Mouse (Mus musculus) liver, embryonic 15.5 days (tissue): ENCODE data around the gene Ccnl1. TPM values are rescaled to one million over a fixed set of nuclear protein-coding genes. Genes with fewer than 3 reads are reported as not detected.

Source experiments
- ATAC-seq: fragments of 200-750 bp; cut with Nextera tagmentation; 2 replicates; pipeline ENCODE4 v1.8.0; 2017; ENCODE audit warnings: moderate number of reproducible peaks, mild to moderate bottlenecking, moderate library complexity; ENCODE audit not compliant: insufficient read depth
- H3K27ac ChIP-seq: fragments of 300-500 bp; sonication (generic); replicated peaks from 2 replicates; pipeline ENCODE4 v1.5.1; 2015; ENCODE audit warnings: mild to moderate bottlenecking, inconsistent platforms
- H3K27me3 ChIP-seq: fragments of 300-500 bp; sonication (generic); 2 replicates; pipeline ENCODE4 v1.6.1; 2015; ENCODE audit warnings: mild to moderate bottlenecking, inconsistent platforms
- H3K36me3 ChIP-seq: fragments of 300-500 bp; sonication (generic); replicated peaks from 2 replicates; pipeline ENCODE4 v1.6.1; 2015; ENCODE audit warnings: moderate library complexity, mild to moderate bottlenecking, inconsistent platforms
- H3K4me1 ChIP-seq: fragments of 300-500 bp; sonication (generic); replicated peaks from 2 replicates; pipeline ENCODE4 v1.6.1; 2015; ENCODE audit warnings: inconsistent platforms
- H3K4me2 ChIP-seq: fragments of 300-500 bp; sonication (generic); 2 replicates; pipeline ENCODE4 v1.6.1; 2015; ENCODE audit warnings: moderate library complexity, mild to moderate bottlenecking, inconsistent platforms
- H3K4me3 ChIP-seq: fragments of 300-500 bp; sonication (generic); replicated peaks from 2 replicates; pipeline ENCODE4 v1.5.1; 2015; ENCODE audit warnings: mild to moderate bottlenecking, inconsistent platforms
- H3K9ac ChIP-seq: fragments of 300-500 bp; sonication (generic); 2 replicates; pipeline ENCODE4 v1.6.1; 2015; ENCODE audit warnings: moderate library complexity, mild to moderate bottlenecking, inconsistent platforms
- H3K9me3 ChIP-seq: fragments of 300-500 bp; sonication (generic); replicated peaks from 2 replicates; pipeline ENCODE4 v1.6.1; 2016; ENCODE audit warnings: inconsistent platforms
- WGBS: fragments of 180-500 bp; shearing (Covaris S2); methylation state at CpG from one replicate; pipeline ENCODE4 v1.1.7; 2015; ENCODE audit warnings: mixed read lengths; ENCODE audit not compliant: insufficient replicate concordance; 5-methylcytosine and 5-hydroxymethylcytosine counted together
- polyA plus RNA-seq: library from polyadenylated mRNA; unstranded; fragments of >200 nt; fragmentation: Nextera tagmentation; extraction: Ambion mirVana; gene quantifications from 2 replicates; pipeline ENCODE4 v1.2.1, GENCODE M21; 2015

Ccnl1 gene
- polyA plus RNA-seq, 1 experiment from 2014 or later: 45.2 TPM

- H3K4me2 ChIP-seq: peak overlapping the region; percentile 73
- under 1% methylated on average over 94 of the region's 94 CpGs for WGBS
- H3K36me3 ChIP-seq: peaks cover 36% of the 10 kb centered on the region
- H3K4me1 ChIP-seq: peaks cover 68% of the 10 kb centered on the region
- peak; percentile 74 for ATAC-seq
- peak overlapping the region; percentile 99 for H3K27ac ChIP-seq
- no peaks in the 10 kb centered on the region for H3K9me3 ChIP-seq
- H3K27me3 ChIP-seq: no peaks in the 10 kb centered on the region
- peak overlapping the region; percentile 100 for H3K9ac ChIP-seq
- H3K4me3 ChIP-seq: peak overlapping the region; percentile 99
Observed at GRCm38 (mm10) chr3:65957271-65958101, 563 bp downstream of the Ccnl1 start.

GRCm38 (mm10) chr3:65954499-65955391, 3.3 kb downstream of the Ccnl1 start:
- WGBS: 60% methylated on average over 8 of the region's 8 CpGs
- H3K27me3 ChIP-seq: no peaks in the 10 kb centered on the region
- no peak overlapping the region for H3K9ac ChIP-seq
- H3K4me3 ChIP-seq: peak overlapping the region; percentile 25; the same call in 1 of the 2 replicates
- ATAC-seq: no peak
- H3K4me2 ChIP-seq: peak overlapping the region; percentile 54
- no peaks in the 10 kb centered on the region for H3K9me3 ChIP-seq
- peaks cover 60% of the 10 kb centered on the region for H3K36me3 ChIP-seq
- peaks cover 49% of the 10 kb centered on the region for H3K4me1 ChIP-seq
- no peak overlapping the region for H3K27ac ChIP-seq

- Histone ChIP-seq H3K9me3 (no peaks in the 10 kb centered on the region), H3K27me3 (no peaks in the 10 kb centered on the region), H3K27ac (no peak overlapping the region), H3K4me2 (no peak overlapping the region), H3K36me3 (peaks cover 81% of the 10 kb centered on the region), H3K4me3 (no peak overlapping the region), H3K9ac (no peak overlapping the region), H3K4me1 (peaks cover 27% of the 10 kb centered on the region)
- ATAC-seq: no peak
- WGBS: 83% methylated on average over 4 of the region's 4 CpGs
Observed at GRCm38 (mm10) chr3:65950831-65951365, 7.2 kb downstream of the Ccnl1 start.

GRCm38 (mm10) chr3:65950304-65950703, 7.7 kb downstream of the Ccnl1 start:
- Histone ChIP-seq H3K9me3 (no peaks in the 10 kb centered on the region), H3K4me3 (no peak overlapping the region), H3K4me1 (peaks cover 25% of the 10 kb centered on the region), H3K27me3 (no peaks in the 10 kb centered on the region), H3K9ac (no peak overlapping the region), H3K36me3 (peaks cover 85% of the 10 kb centered on the region), H3K4me2 (no peak overlapping the region), H3K27ac (no peak overlapping the region)
- no peak for ATAC-seq
- WGBS: 86% methylated on average over 2 of the region's 2 CpGs

- no peak overlapping the region for H3K4me2 ChIP-seq
- H3K4me3 ChIP-seq: no peak overlapping the region
- no peak for ATAC-seq
- peaks cover 59% of the 10 kb centered on the region for H3K36me3 ChIP-seq
- H3K9me3 ChIP-seq: no peaks in the 10 kb centered on the region
- 83% methylated on average over 2 of the region's 2 CpGs for WGBS
- no peaks in the 10 kb centered on the region for H3K27me3 ChIP-seq
- no peaks in the 10 kb centered on the region for H3K4me1 ChIP-seq
- H3K27ac ChIP-seq: no peak overlapping the region
- no peak overlapping the region for H3K9ac ChIP-seq
Observed at GRCm38 (mm10) chr3:65945277-65945932, 12.6 kb downstream of the Ccnl1 start.

GRCm38 (mm10) chr3:65944713-65945112, 13.3 kb downstream of the Ccnl1 start:
- Histone ChIP-seq H3K27me3 (no peaks in the 10 kb centered on the region), H3K27ac (no peak overlapping the region), H3K4me1 (no peaks in the 10 kb centered on the region), H3K4me2 (no peak overlapping the region), H3K9ac (no peak overlapping the region), H3K9me3 (no peaks in the 10 kb centered on the region), H3K4me3 (no peak overlapping the region), H3K36me3 (peaks cover 52% of the 10 kb centered on the region)
- no peak for ATAC-seq
- 76% methylated on average over 3 of the region's 3 CpGs for WGBS

- H3K9ac ChIP-seq: no peak overlapping the region
- no peak overlapping the region for H3K4me3 ChIP-seq
- no peak overlapping the region for H3K4me2 ChIP-seq
- H3K27me3 ChIP-seq: no peaks in the 10 kb centered on the region
- whole genome bisulfite sequencing: 78% methylated on average over 4 of the region's 4 CpGs
- peaks cover 42% of the 10 kb centered on the region for H3K36me3 ChIP-seq
- H3K4me1 ChIP-seq: no peaks in the 10 kb centered on the region
- no peaks in the 10 kb centered on the region for H3K9me3 ChIP-seq
- ATAC-seq: no peak
- H3K27ac ChIP-seq: no peak overlapping the region
Observed at GRCm38 (mm10) chr3:65943453-65943852, 14.6 kb downstream of the Ccnl1 start.

- 32% methylated on average over 1 of the region's 1 CpGs for WGBS
Observed at GRCm38 (mm10) chr3:65941052-65941451, 17.0 kb downstream of the Ccnl1 start.

GRCm38 (mm10) chr3:65938211-65938610, 19.8 kb downstream of the Ccnl1 start:
- Histone ChIP-seq H3K9ac (no peak overlapping the region), H3K4me2 (no peak overlapping the region), H3K4me3 (no peak overlapping the region), H3K27me3 (no peaks in the 10 kb centered on the region), H3K36me3 (no peaks in the 10 kb centered on the region), H3K9me3 (no peaks in the 10 kb centered on the region), H3K4me1 (no peaks in the 10 kb centered on the region), H3K27ac (no peak overlapping the region)
- 23% methylated on average over 3 of the region's 3 CpGs for WGBS
- no peak for ATAC-seq

More at GRCm38 (mm10) chr3:65941052-65941451, 17.0 kb downstream of the Ccnl1 start:
- no peak for ATAC-seq
- H3K27ac ChIP-seq: no peak overlapping the region
- no peaks in the 10 kb centered on the region for H3K4me1 ChIP-seq
- no peak overlapping the region for H3K4me3 ChIP-seq
- H3K27me3 ChIP-seq: no peaks in the 10 kb centered on the region
- H3K9me3 ChIP-seq: no peaks in the 10 kb centered on the region
- no peak overlapping the region for H3K4me2 ChIP-seq
- no peak overlapping the region for H3K9ac ChIP-seq
- H3K36me3 ChIP-seq: peaks cover 20% of the 10 kb centered on the region

- ATAC-seq: no peak
- WGBS: 59% methylated on average over 12 of the region's 12 CpGs
- Histone ChIP-seq H3K4me2 (no peak overlapping the region), H3K9ac (no peak overlapping the region), H3K4me1 (no peaks in the 10 kb centered on the region), H3K27me3 (no peaks in the 10 kb centered on the region), H3K36me3 (no peaks in the 10 kb centered on the region), H3K27ac (no peak overlapping the region), H3K4me3 (no peak overlapping the region), H3K9me3 (no peaks in the 10 kb centered on the region)
Observed at GRCm38 (mm10) chr3:65936384-65936783, 21.7 kb downstream of the Ccnl1 start.
